Mouse (Mus musculus) CH12.LX (cell line): ENCODE measurements at regions not wholly inside any gene's neighbourhood (a gene's known extent, or its start where the extent isn't known, plus 50 kb on each side); places are given as distances from the start of the nearest gene placed in this dataset.

Experiments
- CTCF ChIP-seq, 2 experiments: IDR thresholded peaks in 1 of 2; conservative IDR thresholded peaks in 1 of 2; 2 replicates each; pipeline ENCODE4 v1.5.1; 2011 to 2012; ENCODE audit warnings: low read depth in 2 of 2, low read length in 2 of 2, improper control_type of control experiment in 1 of 2, inconsistent platforms in 1 of 2, mild to moderate bottlenecking in 1 of 2, moderate library complexity in 1 of 2
- IRF4 ChIP-seq: IDR thresholded peaks from 2 replicates; pipeline ENCODE4 v1.6.1; 2014; ENCODE audit warnings: low read depth, mild to moderate bottlenecking, inconsistent platforms, low read length, improper control_type of control experiment
- ZKSCAN1 ChIP-seq: IDR thresholded peaks from 2 replicates; pipeline ENCODE4 v1.6.1; 2012; ENCODE audit warnings: low read depth, inconsistent platforms, low read length, improper control_type of control experiment, borderline replicate concordance

GRCm38 (mm10) chr1:194524976-194525375, 93.0 kb upstream of the Plxna2 start:
- TF ChIP-seq IRF4 (no peak), CTCF (conservative IDR thresholded peaks at IDR 0.05 in 1 of 2, IDR thresholded peaks at IDR 0.05 in 1 of 2; ENCODE audit: low read depth in 2 of 2, low read length in 2 of 2) (no peak), ZKSCAN1 (no peak)
